Mouse (Mus musculus): ENCODE measurements at regions not wholly inside any gene's neighbourhood (a gene's known extent, or its start where the extent isn't known, plus 50 kb on each side); places are given as distances from the start of the nearest gene placed in this dataset.

- no peaks in the 10 kb centered on the region for H3K27me3 ChIP-seq (ENCODE audit: insufficient read depth, low read length)
- no peak for ATAC-seq (ENCODE audit: low FRiP score)
- no peak for TF ChIP-seq CTCF (IDR thresholded peaks at IDR 0.05)
- H3K9me3 ChIP-seq (ENCODE audit: low read length), result no peaks in the 10 kb centered on the region; the same call in 1 of the 2 replicates
- no peak overlapping the region for H3K4me2 ChIP-seq (ENCODE audit: low read depth, low read length, poor library complexity, severe bottlenecking)
- H3K9ac ChIP-seq (replicated peaks; ENCODE audit: low read length, poor library complexity, severe bottlenecking), result no peak overlapping the region
- H3K4me3 ChIP-seq (ENCODE audit: low read depth, low read length), result no peak overlapping the region
- no peaks in the 10 kb centered on the region for H3K36me3 ChIP-seq (ENCODE audit: insufficient read depth, low read length)
- no peak overlapping the region for H3K27ac ChIP-seq (ENCODE audit: low read depth, low read length)
- H3K4me1 ChIP-seq (ENCODE audit: insufficient read depth, low read length), result 0 out of 2 replicates have a peak, but pooled peaks cover 6% of the 10 kb centered on the region
- WGBS, result 91% methylated on average over 10 of the region's 10 CpGs
- DNase-seq (ENCODE audit: low spot score), result no peak
Observed at GRCm38 (mm10) chr4:140423791-140424190, 177.2 kb upstream of the Igsf21 start.

- ATAC-seq (ENCODE audit: low FRiP score) (no peak), DNase-seq (ENCODE audit: low spot score) (no peak)
- Histone ChIP-seq H3K36me3 (ENCODE audit: insufficient read depth, low read length) (no peaks in the 10 kb centered on the region), H3K27ac (ENCODE audit: low read depth, low read length) (no peak overlapping the region), H3K4me3 (ENCODE audit: low read depth, low read length) (no peak overlapping the region), H3K27me3 (ENCODE audit: insufficient read depth, low read length) (no peaks in the 10 kb centered on the region), H3K4me2 (ENCODE audit: low read depth, low read length, poor library complexity, severe bottlenecking) (no peak overlapping the region), H3K9me3 (ENCODE audit: low read length) (no peaks in the 10 kb centered on the region; the same call in 1 of the 2 replicates), H3K9ac (replicated peaks; ENCODE audit: low read length, poor library complexity, severe bottlenecking) (no peak overlapping the region), H3K4me1 (ENCODE audit: insufficient read depth, low read length) (0 out of 2 replicates have a peak, but pooled peaks cover 6% of the 10 kb centered on the region)
- TF ChIP-seq CTCF (IDR thresholded peaks at IDR 0.05), result no peak
- WGBS, result 67% methylated on average over 7 of the region's 7 CpGs
Observed at GRCm38 (mm10) chr4:140421926-140422585, 175.5 kb upstream of the Igsf21 start.

GRCm38 (mm10) chr4:140419720-140420412 is 173.3 kb upstream of the Igsf21 start:
- no peak overlapping the region for H3K4me2 ChIP-seq (ENCODE audit: low read depth, low read length, poor library complexity, severe bottlenecking)
- no peaks in the 10 kb centered on the region for H3K36me3 ChIP-seq (ENCODE audit: insufficient read depth, low read length)
- no peak for TF ChIP-seq CTCF (IDR thresholded peaks at IDR 0.05)
- no peaks in the 10 kb centered on the region; the same call in 1 of the 2 replicates for H3K27me3 ChIP-seq (ENCODE audit: insufficient read depth, low read length)
- H3K9ac ChIP-seq (replicated peaks; ENCODE audit: low read length, poor library complexity, severe bottlenecking), result no peak overlapping the region
- ATAC-seq (ENCODE audit: low FRiP score), result no peak
- no peaks in the 10 kb centered on the region; the same call in 1 of the 2 replicates for H3K9me3 ChIP-seq (ENCODE audit: low read length)
- no peak overlapping the region for H3K4me3 ChIP-seq (ENCODE audit: low read depth, low read length)
- 81% methylated on average over 15 of the region's 15 CpGs for WGBS
- H3K27ac ChIP-seq (ENCODE audit: low read depth, low read length), result no peak overlapping the region
- DNase-seq (ENCODE audit: low spot score), result no peak
- 0 out of 2 replicates have a peak, but pooled peaks cover 6% of the 10 kb centered on the region for H3K4me1 ChIP-seq (ENCODE audit: insufficient read depth, low read length)

- ATAC-seq (ENCODE audit: low FRiP score), result no peak
- 49% methylated on average over 17 of the region's 17 CpGs for WGBS
- H3K9ac ChIP-seq (replicated peaks; ENCODE audit: low read length, poor library complexity, severe bottlenecking), result no peak overlapping the region
Observed at GRCm38 (mm10) chr4:140412312-140412930, 165.8 kb upstream of the Igsf21 start.

GRCm38 (mm10) chr4:140408446-140408845 is 161.9 kb upstream of the Igsf21 start:
- H3K4me1 ChIP-seq (ENCODE audit: insufficient read depth, low read length), result no peaks in the 10 kb centered on the region
- DNase-seq (ENCODE audit: low spot score) (peak; percentile 54), ATAC-seq (ENCODE audit: low FRiP score) (no peak)
- no peaks in the 10 kb centered on the region for H3K27me3 ChIP-seq (ENCODE audit: insufficient read depth, low read length)
- 91% methylated on average over 5 of the region's 5 CpGs for WGBS
- no peak overlapping the region for H3K4me2 ChIP-seq (ENCODE audit: low read depth, low read length, poor library complexity, severe bottlenecking)
- no peaks in the 10 kb centered on the region for H3K36me3 ChIP-seq (ENCODE audit: insufficient read depth, low read length)
- H3K27ac ChIP-seq (ENCODE audit: low read depth, low read length), result no peak overlapping the region
- H3K9me3 ChIP-seq (ENCODE audit: low read length), result no peaks in the 10 kb centered on the region
- no peak overlapping the region for H3K4me3 ChIP-seq (ENCODE audit: low read depth, low read length)
- TF ChIP-seq CTCF (IDR thresholded peaks at IDR 0.05), result no peak
- no peak overlapping the region for H3K9ac ChIP-seq (replicated peaks; ENCODE audit: low read length, poor library complexity, severe bottlenecking)

More at GRCm38 (mm10) chr4:140412312-140412930, 165.8 kb upstream of the Igsf21 start:
- DNase-seq (ENCODE audit: low spot score), result peak; percentile 71
- H3K4me2 ChIP-seq (ENCODE audit: low read depth, low read length, poor library complexity, severe bottlenecking), result no peak overlapping the region
- no peaks in the 10 kb centered on the region for H3K9me3 ChIP-seq (ENCODE audit: low read length)
- H3K27me3 ChIP-seq (ENCODE audit: insufficient read depth, low read length), result no peaks in the 10 kb centered on the region; the same call in 1 of the 2 replicates
- no peak overlapping the region for H3K27ac ChIP-seq (ENCODE audit: low read depth, low read length)
- H3K36me3 ChIP-seq (ENCODE audit: insufficient read depth, low read length), result no peaks in the 10 kb centered on the region
- no peak overlapping the region for H3K4me3 ChIP-seq (ENCODE audit: low read depth, low read length)
- H3K4me1 ChIP-seq (ENCODE audit: insufficient read depth, low read length), result no peaks in the 10 kb centered on the region
- TF ChIP-seq CTCF (IDR thresholded peaks at IDR 0.05), result peak; percentile 22; the same call in 1 of the 2 replicates
